Mouse (Mus musculus): Measurements from ENCODE around the gene Wnt2. TPM values are rescaled to one million over a fixed set of nuclear protein-coding genes. Genes with fewer than 3 reads are reported as not detected.

Gene Wnt2
- polyA plus RNA-seq, 1 experiment from 2014 or later: 6.6 TPM

- no peaks in the 10 kb centered on the region for H3K9me3 ChIP-seq (replicated peaks)
- H3K9ac ChIP-seq: no peak overlapping the region
- 85% methylated on average over 8 of the region's 8 CpGs for WGBS
- H3K4me1 ChIP-seq (replicated peaks): no peaks in the 10 kb centered on the region
- H3K36me3 ChIP-seq: no peaks in the 10 kb centered on the region
- no peak overlapping the region for H3K27ac ChIP-seq (ENCODE audit: poor library complexity, severe bottlenecking)
- 0 out of 2 replicates have a peak, but pooled peaks cover 11% of the 10 kb centered on the region for H3K27me3 ChIP-seq (replicated peaks)
- H3K4me3 ChIP-seq: no peak overlapping the region
- no peak for ATAC-seq (ENCODE audit: insufficient number of reproducible peaks, low FRiP score)
- H3K4me2 ChIP-seq: no peak overlapping the region
Observed at GRCm38 (mm10) chr6:18024133-18024794, 6.1 kb downstream of the Wnt2 start.

GRCm38 (mm10) chr6:18013346-18013745 is 17.0 kb downstream of the Wnt2 start:
- Histone ChIP-seq H3K36me3 (no peaks in the 10 kb centered on the region), H3K9me3 (replicated peaks) (no peaks in the 10 kb centered on the region), H3K27me3 (replicated peaks) (no peaks in the 10 kb centered on the region), H3K4me2 (no peak overlapping the region), H3K27ac (ENCODE audit: poor library complexity, severe bottlenecking) (no peak overlapping the region), H3K4me1 (replicated peaks) (no peaks in the 10 kb centered on the region), H3K9ac (no peak overlapping the region), H3K4me3 (no peak overlapping the region)
- 75% methylated on average over 7 of the region's 7 CpGs for WGBS
- no peak for ATAC-seq (ENCODE audit: insufficient number of reproducible peaks, low FRiP score)

- ATAC-seq (ENCODE audit: insufficient number of reproducible peaks, low FRiP score): no peak
- H3K27ac ChIP-seq (ENCODE audit: poor library complexity, severe bottlenecking): no peak overlapping the region
- 47% methylated on average over 3 of the region's 3 CpGs for WGBS
Observed at GRCm38 (mm10) chr6:18007356-18007755, 23.0 kb downstream of the Wnt2 start.

GRCm38 (mm10) chr6:18002065-18002464 is 28.3 kb downstream of the Wnt2 start:
- 87% methylated on average over 6 of the region's 6 CpGs for WGBS
- Histone ChIP-seq H3K9ac (no peak overlapping the region), H3K4me3 (no peak overlapping the region), H3K4me1 (replicated peaks) (peaks cover 4% of the 10 kb centered on the region; the same call in 1 of the 2 replicates), H3K27me3 (replicated peaks) (no peaks in the 10 kb centered on the region), H3K9me3 (replicated peaks) (no peaks in the 10 kb centered on the region), H3K36me3 (no peaks in the 10 kb centered on the region), H3K4me2 (no peak overlapping the region), H3K27ac (ENCODE audit: poor library complexity, severe bottlenecking) (no peak overlapping the region)
- ATAC-seq (ENCODE audit: insufficient number of reproducible peaks, low FRiP score): no peak

More at GRCm38 (mm10) chr6:18007356-18007755, 23.0 kb downstream of the Wnt2 start:
- Histone ChIP-seq H3K27me3 (replicated peaks) (no peaks in the 10 kb centered on the region), H3K4me3 (no peak overlapping the region), H3K4me1 (replicated peaks) (peaks cover 4% of the 10 kb centered on the region; the same call in 1 of the 2 replicates), H3K4me2 (no peak overlapping the region), H3K36me3 (no peaks in the 10 kb centered on the region), H3K9me3 (replicated peaks) (no peaks in the 10 kb centered on the region), H3K9ac (no peak overlapping the region)

GRCm38 (mm10) chr6:17998497-17998896 is 31.9 kb downstream of the Wnt2 start:
- WGBS: 59% methylated on average over 4 of the region's 4 CpGs
- no peak overlapping the region for H3K4me2 ChIP-seq
- no peaks in the 10 kb centered on the region for H3K9me3 ChIP-seq (replicated peaks)
- H3K4me1 ChIP-seq (replicated peaks): peaks cover 4% of the 10 kb centered on the region; the same call in 1 of the 2 replicates
- no peak overlapping the region for H3K4me3 ChIP-seq
- ATAC-seq (ENCODE audit: insufficient number of reproducible peaks, low FRiP score): no peak
- no peak overlapping the region for H3K27ac ChIP-seq (ENCODE audit: poor library complexity, severe bottlenecking)
- no peaks in the 10 kb centered on the region for H3K27me3 ChIP-seq (replicated peaks)
- no peak overlapping the region for H3K9ac ChIP-seq
- H3K36me3 ChIP-seq: no peaks in the 10 kb centered on the region

GRCm38 (mm10) chr6:17994956-17995790 is 35.2 kb downstream of the Wnt2 start:
- 80% methylated on average over 6 of the region's 6 CpGs for WGBS
- Histone ChIP-seq H3K4me1 (replicated peaks) (no peaks in the 10 kb centered on the region), H3K27me3 (replicated peaks) (no peaks in the 10 kb centered on the region), H3K27ac (ENCODE audit: poor library complexity, severe bottlenecking) (no peak overlapping the region), H3K9me3 (replicated peaks) (no peaks in the 10 kb centered on the region), H3K9ac (no peak overlapping the region), H3K4me2 (no peak overlapping the region), H3K4me3 (no peak overlapping the region), H3K36me3 (no peaks in the 10 kb centered on the region)
- ATAC-seq (ENCODE audit: insufficient number of reproducible peaks, low FRiP score): no peak

- ATAC-seq (ENCODE audit: insufficient number of reproducible peaks, low FRiP score): no peak
- H3K9me3 ChIP-seq (replicated peaks): no peaks in the 10 kb centered on the region
- H3K36me3 ChIP-seq: no peaks in the 10 kb centered on the region
- H3K4me1 ChIP-seq (replicated peaks): no peaks in the 10 kb centered on the region
- H3K27me3 ChIP-seq (replicated peaks): no peaks in the 10 kb centered on the region
- no peak overlapping the region for H3K4me3 ChIP-seq
- H3K4me2 ChIP-seq: no peak overlapping the region
- no peak overlapping the region for H3K9ac ChIP-seq
- 47% methylated on average over 7 of the region's 7 CpGs for WGBS
- no peak overlapping the region for H3K27ac ChIP-seq (ENCODE audit: poor library complexity, severe bottlenecking)
Observed at GRCm38 (mm10) chr6:17991625-17992024, 38.8 kb downstream of the Wnt2 start.

GRCm38 (mm10) chr6:17990173-17991028 is 40.0 kb downstream of the Wnt2 start:
- 87% methylated on average over 9 of the region's 9 CpGs for WGBS

GRCm38 (mm10) chr6:17979361-17979760 is 51.0 kb downstream of the Wnt2 start:
- H3K9ac ChIP-seq: no peak overlapping the region
- no peak overlapping the region for H3K27ac ChIP-seq (ENCODE audit: poor library complexity, severe bottlenecking)
- H3K4me1 ChIP-seq (replicated peaks): no peaks in the 10 kb centered on the region
- H3K9me3 ChIP-seq (replicated peaks): no peaks in the 10 kb centered on the region
- H3K36me3 ChIP-seq: no peaks in the 10 kb centered on the region
- no peak overlapping the region for H3K4me2 ChIP-seq
- no peak for ATAC-seq (ENCODE audit: insufficient number of reproducible peaks, low FRiP score)
- no peaks in the 10 kb centered on the region for H3K27me3 ChIP-seq (replicated peaks)
- no peak overlapping the region for H3K4me3 ChIP-seq
- WGBS: 79% methylated on average over 1 of the region's 1 CpGs

More at GRCm38 (mm10) chr6:17990173-17991028, 40.0 kb downstream of the Wnt2 start:
- no peak overlapping the region for H3K4me3 ChIP-seq
- no peaks in the 10 kb centered on the region for H3K4me1 ChIP-seq (replicated peaks)
- no peaks in the 10 kb centered on the region for H3K9me3 ChIP-seq (replicated peaks)
- H3K27ac ChIP-seq (ENCODE audit: poor library complexity, severe bottlenecking): no peak overlapping the region
- H3K27me3 ChIP-seq (replicated peaks): no peaks in the 10 kb centered on the region
- no peaks in the 10 kb centered on the region for H3K36me3 ChIP-seq
- no peak overlapping the region for H3K9ac ChIP-seq
- H3K4me2 ChIP-seq: no peak overlapping the region
- no peak for ATAC-seq (ENCODE audit: insufficient number of reproducible peaks, low FRiP score)

GRCm38 (mm10) chr6:17978881-17979280 is 51.5 kb downstream of the Wnt2 start:
- WGBS: 83% methylated on average over 3 of the region's 3 CpGs
- Histone ChIP-seq H3K9ac (no peak overlapping the region), H3K4me3 (no peak overlapping the region), H3K9me3 (replicated peaks) (no peaks in the 10 kb centered on the region), H3K27me3 (replicated peaks) (no peaks in the 10 kb centered on the region), H3K4me2 (no peak overlapping the region), H3K27ac (ENCODE audit: poor library complexity, severe bottlenecking) (no peak overlapping the region), H3K36me3 (no peaks in the 10 kb centered on the region), H3K4me1 (replicated peaks) (no peaks in the 10 kb centered on the region)
- ATAC-seq (ENCODE audit: insufficient number of reproducible peaks, low FRiP score): no peak

- 74% methylated on average over 5 of the region's 5 CpGs for WGBS
- no peak overlapping the region for H3K27ac ChIP-seq (ENCODE audit: poor library complexity, severe bottlenecking)
- H3K4me3 ChIP-seq: no peak overlapping the region
- no peaks in the 10 kb centered on the region for H3K4me1 ChIP-seq (replicated peaks)
- no peak overlapping the region for H3K9ac ChIP-seq
- H3K36me3 ChIP-seq: no peaks in the 10 kb centered on the region
- no peak for ATAC-seq (ENCODE audit: insufficient number of reproducible peaks, low FRiP score)
- H3K9me3 ChIP-seq (replicated peaks): no peaks in the 10 kb centered on the region
- H3K4me2 ChIP-seq: no peak overlapping the region
- no peaks in the 10 kb centered on the region for H3K27me3 ChIP-seq (replicated peaks)
Observed at GRCm38 (mm10) chr6:17978324-17978723, 52.1 kb downstream of the Wnt2 start.

Measured in heart, embryonic 12.5 days (tissue).